Mouse (Mus musculus) stomach, embryonic 16.5 days (tissue): ENCODE data around the gene Fam214a. TPM values are rescaled to one million over a fixed set of nuclear protein-coding genes. Genes with fewer than 3 reads are reported as not detected.

Experiments
- ATAC-seq: fragments of 200-750 bp; cut with Nextera tagmentation; 2 replicates; pipeline ENCODE4 v1.8.0; 2017; ENCODE audit warnings: moderate number of reproducible peaks, moderate TSS enrichment; ENCODE audit not compliant: insufficient read depth, low FRiP score
- H3K27ac ChIP-seq: fragments of 300-500 bp; sonication (generic); 2 replicates; pipeline ENCODE4 v1.5.1; 2014; ENCODE audit warnings: low read length
- H3K27me3 ChIP-seq: fragments of 300-500 bp; sonication (generic); 2 replicates; pipeline ENCODE4 v1.6.1; 2014; ENCODE audit warnings: low read length, control low read depth, mixed read lengths; ENCODE audit not compliant: control insufficient read depth, insufficient read depth
- H3K36me3 ChIP-seq: fragments of 300-500 bp; sonication (generic); 2 replicates; pipeline ENCODE4 v1.6.1; 2014; ENCODE audit warnings: low read length; ENCODE audit not compliant: control insufficient read depth, insufficient read depth
- H3K4me1 ChIP-seq: fragments of 300-500 bp; sonication (generic); 2 replicates; pipeline ENCODE4 v1.6.1; 2014; ENCODE audit warnings: low read length, control low read depth, mixed read lengths; ENCODE audit not compliant: control insufficient read depth, insufficient read depth
- H3K4me2 ChIP-seq: fragments of 300-500 bp; sonication (generic); 2 replicates; pipeline ENCODE4 v1.6.1; 2014; ENCODE audit warnings: low read depth, low read length, mixed read lengths
- H3K4me3 ChIP-seq: fragments of 300-500 bp; sonication (generic); replicated peaks from 2 replicates; pipeline ENCODE4 v1.5.1; 2014; ENCODE audit warnings: mild to moderate bottlenecking, low read length
- H3K9ac ChIP-seq: fragments of 300-500 bp; sonication (generic); 2 replicates; pipeline ENCODE4 v1.6.1; 2014; ENCODE audit warnings: low read length
- H3K9me3 ChIP-seq: fragments of 300-500 bp; sonication (generic); replicated peaks from 2 replicates; pipeline ENCODE4 v1.6.1; 2016; ENCODE audit warnings: low read length, control low read depth; ENCODE audit not compliant: control insufficient read depth
- WGBS: fragments of 180-500 bp; shearing (Covaris S2); extraction: QIAGEN DNeasy Blood & Tissue Kit; methylation state at CpG from one replicate; pipeline ENCODE4 v1.1.7; 2014; 5-methylcytosine and 5-hydroxymethylcytosine counted together
- polyA plus RNA-seq: library from polyadenylated mRNA; unstranded; fragments of >200 nt; fragmentation: Nextera tagmentation; extraction: Ambion mirVana; gene quantifications from 2 replicates; pipeline ENCODE4 v1.2.1, GENCODE M21; 2015

Gene Fam214a
- polyA plus RNA-seq, 1 experiment from 2014 or later: 10.0 TPM

DNA sequence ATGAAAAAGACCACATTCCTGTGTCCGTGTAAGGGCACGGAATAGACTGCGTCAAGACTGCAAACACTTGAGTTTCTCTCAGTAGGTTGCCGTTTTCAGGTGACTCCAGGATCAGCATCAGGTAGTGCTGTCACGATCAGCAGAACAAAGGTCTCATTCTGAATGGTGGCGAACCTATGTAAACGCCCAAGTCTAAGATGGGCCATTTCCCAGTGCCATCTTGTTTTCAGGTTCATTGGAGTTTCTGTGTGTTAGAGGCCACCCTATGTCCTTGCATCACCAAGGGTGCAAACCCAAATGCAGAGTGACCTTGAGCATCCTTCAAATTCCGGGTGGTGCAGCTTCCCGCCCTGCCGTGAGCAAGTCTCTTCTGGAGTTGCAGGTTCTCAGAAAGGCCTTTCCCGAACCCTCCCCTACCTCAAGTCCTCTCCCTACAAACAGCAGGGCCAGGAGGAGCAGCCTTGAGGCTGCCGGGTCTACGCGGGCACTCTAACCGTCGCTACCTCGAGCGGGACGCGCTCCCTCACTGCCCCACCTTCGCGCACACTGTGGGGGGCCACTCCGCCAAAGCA is 117.9 kb downstream of the Fam214a start, which contains the start of gene Myo5a:
Myo5a (plus strand) TSS at position 559 of the 572 bp plus-strand sequence.
- 21% methylated on average over 23 of the region's 23 CpGs for WGBS
- ATAC-seq: no peak; the same call in none of the 2 replicates

DNA sequence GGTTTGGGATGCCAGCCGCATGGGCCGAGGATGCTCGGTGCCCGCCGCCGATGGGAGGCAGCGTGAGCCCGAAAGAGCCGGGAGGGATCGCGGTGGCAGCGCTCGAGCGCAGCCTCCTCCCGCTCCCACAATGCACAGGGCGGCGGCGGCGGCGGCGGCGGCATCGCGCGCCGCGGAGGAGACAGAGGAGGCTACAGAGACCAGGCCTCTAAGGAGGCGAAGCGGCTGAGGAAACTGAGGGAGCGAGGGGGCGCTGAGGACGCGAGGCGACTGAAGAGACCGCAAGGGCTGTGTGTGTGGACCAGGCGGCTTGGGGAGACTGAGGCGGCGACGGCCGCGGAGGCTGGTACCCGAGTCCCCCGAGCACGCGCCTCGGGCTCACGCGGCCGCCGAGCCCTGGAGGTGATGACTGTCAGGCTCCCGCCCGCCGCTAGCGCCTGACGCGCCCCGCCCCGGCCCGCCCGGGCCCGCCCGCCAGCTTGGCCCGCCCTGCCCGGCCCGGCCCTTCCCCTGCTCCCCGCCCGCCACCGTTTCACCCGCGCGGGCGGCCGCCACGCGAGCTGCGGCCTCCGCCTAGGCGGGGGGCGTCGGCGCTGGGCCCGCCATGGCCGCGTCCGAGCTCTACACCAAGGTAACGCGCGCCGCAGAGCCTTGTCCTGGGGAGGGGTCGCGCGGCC is 118.5 kb downstream of the Fam214a start:
- Histone ChIP-seq H3K4me2 (peak overlapping the region; percentile 99), H3K27me3 (no peaks in the 10 kb centered on the region)
- WGBS: under 1% methylated on average over 73 of the region's 92 CpGs

More for the DNA sequence above, 117.9 kb downstream of the Fam214a start, which contains the start of gene Myo5a:
- H3K9me3 ChIP-seq: no peaks in the 10 kb centered on the region
- H3K27me3 ChIP-seq: no peaks in the 10 kb centered on the region
- H3K9ac ChIP-seq: peak within 1 kb of the TSS; percentile 90
- peak within 1 kb of the TSS; percentile 86 for H3K4me3 ChIP-seq
- peak within 1 kb of the TSS; percentile 90 for H3K27ac ChIP-seq
- H3K4me2 ChIP-seq: peak within 1 kb of the TSS; percentile 99
- H3K4me1 ChIP-seq: peaks cover 7% of the 10 kb centered on the region; the same call in 1 of the 2 replicates
- H3K36me3 ChIP-seq: no peaks in the 10 kb centered on the region

DNA sequence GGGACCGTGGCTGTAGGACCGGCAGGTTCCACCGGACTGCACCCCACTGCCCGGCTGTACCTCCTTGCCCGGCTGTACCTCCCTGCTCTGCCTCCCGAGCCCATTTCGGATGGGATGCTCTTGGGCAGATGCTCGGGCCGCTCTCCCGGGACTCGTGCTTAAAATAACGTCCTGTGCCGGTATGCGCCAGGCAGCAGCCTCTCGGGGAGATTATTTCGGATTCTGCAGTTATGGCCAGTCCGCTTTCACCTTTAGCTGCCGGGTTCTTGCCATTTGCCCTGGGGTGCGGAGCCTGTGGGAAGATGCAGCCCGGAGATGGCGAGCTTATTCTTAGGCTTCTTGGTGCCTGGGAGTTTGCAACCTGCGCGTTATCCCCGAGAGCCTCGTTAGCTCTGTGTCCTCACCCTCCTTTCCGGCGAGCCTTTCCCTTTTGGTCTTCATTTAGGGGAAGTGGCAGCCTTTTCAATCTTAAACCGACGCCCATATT is 119.1 kb downstream of the Fam214a start:
- WGBS: under 1% methylated on average over 29 of the region's 29 CpGs
- no peaks in the 10 kb centered on the region for H3K36me3 ChIP-seq
- H3K4me2 ChIP-seq: peak overlapping the region; percentile 99
- peak overlapping the region; percentile 86 for H3K4me3 ChIP-seq
- H3K9me3 ChIP-seq: no peaks in the 10 kb centered on the region
- no peak; the same call in 1 of the 2 replicates for ATAC-seq
- peaks cover 7% of the 10 kb centered on the region; the same call in 1 of the 2 replicates for H3K4me1 ChIP-seq
- H3K27ac ChIP-seq: peak overlapping the region; percentile 90
- no peaks in the 10 kb centered on the region for H3K27me3 ChIP-seq
- peak overlapping the region; percentile 90 for H3K9ac ChIP-seq

More for the DNA sequence above, 118.5 kb downstream of the Fam214a start:
- Histone ChIP-seq H3K27ac (peak overlapping the region; percentile 90), H3K4me3 (peak overlapping the region; percentile 86), H3K9me3 (no peaks in the 10 kb centered on the region), H3K36me3 (no peaks in the 10 kb centered on the region), H3K4me1 (peaks cover 7% of the 10 kb centered on the region; the same call in 1 of the 2 replicates), H3K9ac (peak overlapping the region; percentile 90)
- ATAC-seq: peak; percentile 98

DNA sequence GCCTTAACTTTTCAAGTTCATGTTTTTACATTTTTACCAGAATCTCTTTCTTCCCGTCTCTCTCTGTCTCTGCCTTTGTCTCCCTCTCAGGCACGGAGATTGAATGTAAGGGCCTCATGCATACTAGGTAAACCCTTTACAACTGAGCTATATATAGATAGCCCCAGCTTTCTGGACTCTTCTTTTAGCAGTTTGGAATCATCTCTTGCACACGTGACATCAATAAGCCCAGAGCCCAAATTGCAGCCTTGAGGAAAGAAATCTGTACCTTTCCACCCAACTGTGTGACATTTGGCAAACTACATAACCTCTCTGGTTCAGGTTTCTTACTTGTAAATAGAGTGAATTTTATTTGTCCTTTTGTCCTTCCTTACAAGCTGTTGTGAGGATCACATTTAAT is 119.7 kb downstream of the Fam214a start:
- Histone ChIP-seq H3K4me1 (peaks cover 7% of the 10 kb centered on the region; the same call in 1 of the 2 replicates), H3K27me3 (no peaks in the 10 kb centered on the region), H3K27ac (no peak overlapping the region), H3K36me3 (no peaks in the 10 kb centered on the region), H3K4me2 (peak overlapping the region; percentile 99), H3K9me3 (no peaks in the 10 kb centered on the region), H3K4me3 (peak overlapping the region; percentile 86), H3K9ac (no peak overlapping the region)
- no peak for ATAC-seq
- 48% methylated on average over 3 of the region's 3 CpGs for WGBS

DNA sequence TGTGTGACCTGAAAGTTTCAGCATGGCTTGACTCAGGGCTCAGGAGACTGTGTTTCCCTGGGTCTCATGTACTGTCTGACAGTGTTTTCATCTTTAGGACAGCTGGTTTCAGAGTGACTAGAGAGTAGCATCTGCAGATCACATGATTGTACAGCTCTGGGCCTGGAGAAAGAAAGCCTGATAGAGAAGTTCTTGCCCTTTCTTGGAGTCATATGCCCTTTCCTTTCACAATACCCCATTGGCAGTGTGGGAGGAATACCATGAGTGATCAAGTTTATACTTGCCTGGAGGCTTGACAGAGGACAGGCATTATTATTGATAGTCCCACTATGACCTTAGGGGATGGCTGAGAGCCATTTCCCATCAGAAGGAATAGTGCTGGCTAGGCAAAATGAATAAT is 124.5 kb downstream of the Fam214a start:
- Histone ChIP-seq H3K27ac (no peak overlapping the region), H3K9ac (no peak overlapping the region), H3K27me3 (no peaks in the 10 kb centered on the region), H3K9me3 (no peaks in the 10 kb centered on the region), H3K36me3 (no peaks in the 10 kb centered on the region), H3K4me3 (no peak overlapping the region), H3K4me2 (no peak overlapping the region), H3K4me1 (0 out of 2 replicates have a peak, but pooled peaks cover 2% of the 10 kb centered on the region)
- ATAC-seq: no peak

Other genes starting within 250 kb of the Fam214a start
- 1.5 and 2.0 TPM in 2 replicates for gene Onecut1, start 91.0 kb upstream of the Fam214a start, polyA plus RNA-seq
- 256 and 295 TPM in 2 replicates for gene Arpp19, start 84.7 kb downstream of the Fam214a start, polyA plus RNA-seq
- gene Myo5a, start 118.1 kb downstream of the Fam214a start, polyA plus RNA-seq: 9.4 and 10.5 TPM in 2 replicates